30 mouse cellular contexts compared by ENCODE assay signal in genomic region chr13:104446974-104447373, GRCm38 (mm10).
DNase-seq lines count a peak whose midpoint lies in the region; ATAC-seq lines count a peak whose summit lies in the region.
"Had no signal": no experiment of that assay in that cellular context is flagged by ENCODE, and none has a peak within 500 bp of the region (broad histone marks: within the 10 kb centered on the region; RNA-seq: fewer than 3 reads in every experiment).

No protein-coding gene starts in this region.

- DNase-seq in kidney, adult 18-20 months, result no peak
- DNase-seq in 3T3-L1 (ENCODE audit: low read depth, low spot score), result peak; percentile 65
- DNase-seq in 416B (ENCODE audit: low read depth), result peak; percentile 84
- no peak for DNase-seq in midbrain, embryonic 10.5 days (ENCODE audit: low spot score)
- DNase-seq: adrenal gland, adult 2 months; adrenal gland, postnatal 14 days; cerebellum, adult 11 months; cerebellum, adult 2 months; cerebellum, adult 9-11 months; cerebellum, postnatal 25 days; embryo, embryonic 11 days; gastrocnemius, postnatal 10 days; gastrocnemius, postnatal 36 days; heart, adult 2 months; heart, postnatal 14 days; heart, postnatal 4 days had no signal

- H3K4me2 ChIP-seq in kidney, embryonic 15.5 days, result no peak overlapping the region
- H3K4me2 ChIP-seq: embryonic facial prominence, embryonic 13.5 days; forebrain, embryonic 13.5 days; heart, embryonic 13.5 days; hindbrain, embryonic 14.5 days had no signal

- H3K9me3 ChIP-seq in kidney, embryonic 15.5 days (replicated peaks), result no peaks in the 10 kb centered on the region
- H3K9me3 ChIP-seq in midbrain, embryonic 10.5 days (replicated peaks), result no peaks in the 10 kb centered on the region
- H3K9me3 ChIP-seq: embryonic facial prominence, embryonic 10.5 days; embryonic facial prominence, embryonic 13.5 days; forebrain, embryonic 10.5 days; forebrain, embryonic 13.5 days; heart, embryonic 10.5 days; heart, embryonic 13.5 days had no signal

- H3K36me3 ChIP-seq in kidney, embryonic 15.5 days, result peaks cover 10% of the 10 kb centered on the region; the same call in 1 of the 2 replicates
- H3K36me3 ChIP-seq in midbrain, embryonic 10.5 days, result peaks cover 20% of the 10 kb centered on the region

- no peaks in the 10 kb centered on the region for H3K4me1 ChIP-seq in kidney, embryonic 15.5 days
- no peaks in the 10 kb centered on the region for H3K4me1 ChIP-seq in midbrain, embryonic 10.5 days
- H3K4me1 ChIP-seq: embryonic facial prominence, embryonic 10.5 days; embryonic facial prominence, embryonic 13.5 days; forebrain, embryonic 10.5 days; forebrain, embryonic 13.5 days; heart, embryonic 10.5 days; heart, embryonic 13.5 days had no signal

- H3K9ac ChIP-seq in kidney, embryonic 15.5 days, result no peak overlapping the region
- H3K9ac ChIP-seq: embryonic facial prominence, embryonic 13.5 days; forebrain, embryonic 13.5 days; heart, embryonic 13.5 days; hindbrain, embryonic 14.5 days had no signal

- ATAC-seq in kidney, embryonic 15.5 days (replicated peaks; ENCODE audit: low FRiP score), result no peak
- 0 out of 2 replicates have a peak, but pooled peaks have one; percentile 22 for ATAC-seq in common myeloid progenitor, adult 5-6 weeks (replicated peaks; ENCODE audit: low read depth, poor library complexity, severe bottlenecking)
- ATAC-seq in activated CD4-positive, CD25-positive, alpha-beta regulatory T cell, adult 4 months, result no peak
- ATAC-seq: forebrain, embryonic 13.5 days; forebrain, embryonic 16.5 days; hindbrain, postnatal 0 days; inflammation-experienced regulatory T-cells, adult 6 months; Patski had no signal

- H3K27me3 ChIP-seq in kidney, embryonic 15.5 days, result no peaks in the 10 kb centered on the region
- H3K27me3 ChIP-seq in midbrain, embryonic 10.5 days (ENCODE audit: low read depth, poor library complexity, severe bottlenecking), result no peaks in the 10 kb centered on the region
- H3K27me3 ChIP-seq: embryonic facial prominence, embryonic 13.5 days; forebrain, embryonic 13.5 days; heart, embryonic 13.5 days; Patski had no signal

- H3K27ac ChIP-seq in kidney, embryonic 15.5 days, result peak overlapping the region; percentile 30; the same call in 1 of the 2 replicates
- H3K27ac ChIP-seq in midbrain, embryonic 10.5 days (replicated peaks), result no peak overlapping the region
- H3K27ac ChIP-seq: embryonic facial prominence, embryonic 10.5 days; embryonic facial prominence, embryonic 13.5 days; forebrain, embryonic 10.5 days; forebrain, embryonic 13.5 days; heart, adult 2 months; heart, embryonic 10.5 days; heart, embryonic 13.5 days; hindbrain, embryonic 14.5 days; hindbrain, postnatal 0 days had no signal

- no peak overlapping the region for H3K4me3 ChIP-seq in kidney, embryonic 15.5 days (replicated peaks)
- H3K4me3 ChIP-seq in midbrain, embryonic 10.5 days, result no peak overlapping the region
- H3K4me3 ChIP-seq: embryonic facial prominence, embryonic 10.5 days; embryonic facial prominence, embryonic 13.5 days; forebrain, embryonic 10.5 days; forebrain, embryonic 13.5 days; heart, adult 2 months; heart, embryonic 10.5 days; heart, embryonic 13.5 days had no signal

- WGBS in kidney, embryonic 15.5 days, result 60% methylated on average over 1 of the region's 1 CpGs
- WGBS in midbrain, embryonic 10.5 days, result 95% methylated on average over 1 of the region's 1 CpGs

Comparison
In these comparisons a context has a peak if more than half of its experiments do, and no peak if none do; other contexts are left out.
1. DNase-seq: peak in 3T3-L1 (single experiment) and 416B (single experiment); none in kidney, adult 18-20 months (single experiment) and midbrain, embryonic 10.5 days (single experiment).